Mouse (Mus musculus): ENCODE measurements at regions not wholly inside any gene's neighbourhood (a gene's known extent, or its start where the extent isn't known, plus 50 kb on each side); places are given as distances from the start of the nearest gene placed in this dataset.

- Histone ChIP-seq H3K4me1 (ENCODE audit: control insufficient read depth, insufficient read depth, low read length) (no peaks in the 10 kb centered on the region), H3K79me2 (replicated peaks; ENCODE audit: control insufficient read depth, insufficient read depth, low read length) (no peaks in the 10 kb centered on the region), H3K9ac (ENCODE audit: low read depth, low read length) (no peak overlapping the region), H3K27me3 (ENCODE audit: control insufficient read depth, insufficient read depth, low read length) (no peaks in the 10 kb centered on the region), H3K36me3 (ENCODE audit: control insufficient read depth, insufficient read depth, low read length) (no peaks in the 10 kb centered on the region), H3K27ac (no peak overlapping the region), H3K4me3 (no peak overlapping the region)
- WGBS: 81% methylated on average over 6 of the region's 6 CpGs
- no peak for DNase-seq
- intact Hi-C loops (cut with DNase I): no loop called here
- no peak for TF ChIP-seq POLR2A (IDR thresholded peaks at IDR 0.05; ENCODE audit: insufficient read depth, low read depth, low read length)
These were observed 157.0 kb upstream of the Gm4791 start for GRCm38 (mm10) chr9:46841571-46841970.

GRCm38 (mm10) chr9:46835261-46835660 lies 163.3 kb upstream of the Gm4791 start:
- TF ChIP-seq POLR2A (IDR thresholded peaks at IDR 0.05; ENCODE audit: insufficient read depth, low read depth, low read length): no peak
- no peak for TF ChIP-seq EP300 (IDR thresholded peaks at IDR 0.05; ENCODE audit: insufficient read depth, low read depth, low read length)
- TF ChIP-seq CTCF (IDR thresholded peaks at IDR 0.05): no peak
- no peak for DNase-seq
- no peaks in the 10 kb centered on the region for H3K79me2 ChIP-seq (replicated peaks; ENCODE audit: control insufficient read depth, insufficient read depth, low read length)
- intact Hi-C loops (cut with DNase I): no loop called here
- H3K27ac ChIP-seq: no peak overlapping the region
- H3K36me3 ChIP-seq (ENCODE audit: control insufficient read depth, insufficient read depth, low read length): no peaks in the 10 kb centered on the region
- WGBS: 39% methylated on average over 7 of the region's 7 CpGs
- no peak overlapping the region for H3K4me3 ChIP-seq
- no peaks in the 10 kb centered on the region for H3K27me3 ChIP-seq (ENCODE audit: control insufficient read depth, insufficient read depth, low read length)
- no peak overlapping the region for H3K9ac ChIP-seq (ENCODE audit: low read depth, low read length)
- H3K4me1 ChIP-seq (ENCODE audit: control insufficient read depth, insufficient read depth, low read length): no peaks in the 10 kb centered on the region

GRCm38 (mm10) chr9:46830746-46831560 lies 167.6 kb upstream of the Gm4791 start:
- no peak overlapping the region for H3K27ac ChIP-seq
- H3K79me2 ChIP-seq (replicated peaks; ENCODE audit: control insufficient read depth, insufficient read depth, low read length): no peaks in the 10 kb centered on the region
- no peak for DNase-seq
- no peak overlapping the region for H3K9ac ChIP-seq (ENCODE audit: low read depth, low read length)
- H3K4me3 ChIP-seq: no peak overlapping the region
- H3K27me3 ChIP-seq (ENCODE audit: control insufficient read depth, insufficient read depth, low read length): no peaks in the 10 kb centered on the region
- WGBS: 52% methylated on average over 15 of the region's 15 CpGs
- no peaks in the 10 kb centered on the region for H3K36me3 ChIP-seq (ENCODE audit: control insufficient read depth, insufficient read depth, low read length)
- TF ChIP-seq POLR2A (IDR thresholded peaks at IDR 0.05; ENCODE audit: insufficient read depth, low read depth, low read length): no peak
- TF ChIP-seq CTCF (IDR thresholded peaks at IDR 0.05): no peak
- no peak for TF ChIP-seq EP300 (IDR thresholded peaks at IDR 0.05; ENCODE audit: insufficient read depth, low read depth, low read length)
- intact Hi-C loops (cut with DNase I): no loop called here
- no peaks in the 10 kb centered on the region for H3K4me1 ChIP-seq (ENCODE audit: control insufficient read depth, insufficient read depth, low read length)

- H3K4me3 ChIP-seq: no peak overlapping the region
- WGBS: 0% methylated on average over 1 of the region's 1 CpGs
- intact Hi-C loops (cut with DNase I): no loop called here
- TF ChIP-seq POLR2A (IDR thresholded peaks at IDR 0.05; ENCODE audit: insufficient read depth, low read depth, low read length): no peak
- no peak for DNase-seq
- H3K27ac ChIP-seq: no peak overlapping the region
- no peaks in the 10 kb centered on the region for H3K4me1 ChIP-seq (ENCODE audit: control insufficient read depth, insufficient read depth, low read length)
- H3K27me3 ChIP-seq (ENCODE audit: control insufficient read depth, insufficient read depth, low read length): no peaks in the 10 kb centered on the region
- H3K36me3 ChIP-seq (ENCODE audit: control insufficient read depth, insufficient read depth, low read length): no peaks in the 10 kb centered on the region
- no peak overlapping the region for H3K9ac ChIP-seq (ENCODE audit: low read depth, low read length)
- H3K79me2 ChIP-seq (replicated peaks; ENCODE audit: control insufficient read depth, insufficient read depth, low read length): no peaks in the 10 kb centered on the region
These were observed 168.2 kb upstream of the Gm4791 start for GRCm38 (mm10) chr9:46830316-46830715.

- H3K27ac ChIP-seq: no peak overlapping the region
- 32% methylated on average over 4 of the region's 4 CpGs for WGBS
- no peaks in the 10 kb centered on the region for H3K27me3 ChIP-seq (ENCODE audit: control insufficient read depth, insufficient read depth, low read length)
- H3K36me3 ChIP-seq (ENCODE audit: control insufficient read depth, insufficient read depth, low read length): no peaks in the 10 kb centered on the region
- no peak for DNase-seq
- TF ChIP-seq CTCF (IDR thresholded peaks at IDR 0.05) (no peak), EP300 (IDR thresholded peaks at IDR 0.05; ENCODE audit: insufficient read depth, low read depth, low read length) (no peak), POLR2A (IDR thresholded peaks at IDR 0.05; ENCODE audit: insufficient read depth, low read depth, low read length) (no peak)
- intact Hi-C loops (cut with DNase I): no loop called here
- H3K4me3 ChIP-seq: no peak overlapping the region
- H3K4me1 ChIP-seq (ENCODE audit: control insufficient read depth, insufficient read depth, low read length): no peaks in the 10 kb centered on the region
- no peaks in the 10 kb centered on the region for H3K79me2 ChIP-seq (replicated peaks; ENCODE audit: control insufficient read depth, insufficient read depth, low read length)
- no peak overlapping the region for H3K9ac ChIP-seq (ENCODE audit: low read depth, low read length)
These were observed 173.8 kb upstream of the Gm4791 start for GRCm38 (mm10) chr9:46824703-46825102.

- no peak overlapping the region for H3K27ac ChIP-seq
- H3K27me3 ChIP-seq (ENCODE audit: control insufficient read depth, insufficient read depth, low read length): no peaks in the 10 kb centered on the region
- H3K4me3 ChIP-seq: no peak overlapping the region
- no peak for TF ChIP-seq EP300 (IDR thresholded peaks at IDR 0.05; ENCODE audit: insufficient read depth, low read depth, low read length)
- TF ChIP-seq POLR2A (IDR thresholded peaks at IDR 0.05; ENCODE audit: insufficient read depth, low read depth, low read length): no peak
- no peak for TF ChIP-seq CTCF (IDR thresholded peaks at IDR 0.05)
- WGBS: 69% methylated on average over 7 of the region's 7 CpGs
- no peak overlapping the region for H3K9ac ChIP-seq (ENCODE audit: low read depth, low read length)
- no peaks in the 10 kb centered on the region for H3K79me2 ChIP-seq (replicated peaks; ENCODE audit: control insufficient read depth, insufficient read depth, low read length)
- no peak for DNase-seq
- H3K4me1 ChIP-seq (ENCODE audit: control insufficient read depth, insufficient read depth, low read length): no peaks in the 10 kb centered on the region
- H3K36me3 ChIP-seq (ENCODE audit: control insufficient read depth, insufficient read depth, low read length): no peaks in the 10 kb centered on the region
- intact Hi-C loops (cut with DNase I): loop anchor here (10.0 kb wide), 1 partner anchor 425 kb away; no protein-coding TSS in a partner anchor
These were observed 178.7 kb upstream of the Gm4791 start for GRCm38 (mm10) chr9:46819808-46820207.
